Comparison of ENCODE assay signal across 8 mouse cellular contexts in genomic region chr10:87493576-87493975, GRCm38 (mm10). TPM values are rescaled to one million over a fixed set of nuclear protein-coding genes. Genes with fewer than 3 reads are reported as not detected.
DNase-seq lines count a peak whose midpoint lies in the region; ATAC-seq lines count a peak whose summit lies in the region.

Ascl1 (minus strand) TSS chr10:87493660.

- no peak for ATAC-seq in heart, embryonic 14.5 days (ENCODE audit: insufficient number of reproducible peaks, insufficient read depth, low FRiP score, low read depth)
- ATAC-seq in forebrain, embryonic 12.5 days (ENCODE audit: low FRiP score) = peak; percentile 63
- ATAC-seq in liver, embryonic 13.5 days (ENCODE audit: low read depth) = no peak

- H3K27me3 ChIP-seq in heart, embryonic 14.5 days (ENCODE audit: control insufficient read depth, insufficient read depth, low read length) = peaks cover 92% of the 10 kb centered on the region
- H3K27me3 ChIP-seq in forebrain, embryonic 12.5 days = peaks cover 38% of the 10 kb centered on the region
- H3K27me3 ChIP-seq in liver, embryonic 13.5 days = peaks cover 85% of the 10 kb centered on the region

- H3K36me3 ChIP-seq in heart, embryonic 14.5 days (ENCODE audit: control insufficient read depth, insufficient read depth, low read length) = no peaks in the 10 kb centered on the region
- no peaks in the 10 kb centered on the region for H3K36me3 ChIP-seq in forebrain, embryonic 12.5 days (replicated peaks)
- H3K36me3 ChIP-seq in liver, embryonic 13.5 days = no peaks in the 10 kb centered on the region

- H3K4me3 ChIP-seq in heart, embryonic 14.5 days (ENCODE audit: control insufficient read depth in 1 of 2, insufficient read depth in 1 of 2, low read depth in 1 of 2, low read length in 2 of 2) = peak within 1 kb of the TSS; percentile 59 to 61
- H3K4me3 ChIP-seq in forebrain, embryonic 12.5 days (replicated peaks) = peak within 1 kb of the TSS; percentile 91
- H3K4me3 ChIP-seq in liver, embryonic 13.5 days (replicated peaks) = peak within 1 kb of the TSS; percentile 46

- peak within 1 kb of the TSS; percentile 99 for H3K4me2 ChIP-seq in heart, embryonic 14.5 days (ENCODE audit: low read length)
- H3K4me2 ChIP-seq in forebrain, embryonic 12.5 days = peak within 1 kb of the TSS; percentile 77
- peak within 1 kb of the TSS; percentile 66 for H3K4me2 ChIP-seq in liver, embryonic 13.5 days

- no peak for DNase-seq in heart, adult 18-20 months
- DNase-seq in Muller cell, postnatal 12 days (ENCODE audit: inconsistent ontology term) = peak; percentile 68
- no peak for DNase-seq in liver, embryonic 13.5 days
- no peak for DNase-seq in urinary bladder, postnatal 4 days (ENCODE audit: low spot score in 2 of 2)
- no peak for DNase-seq in frontal cortex, postnatal 36 days (ENCODE audit: low spot score in 2 of 2)
- DNase-seq in kidney, postnatal 36 days = no peak

- 1% methylated on average over 32 of the region's 34 CpGs for WGBS in heart, embryonic 14.5 days
- WGBS in forebrain, embryonic 12.5 days = under 1% methylated on average over 30 of the region's 34 CpGs
- 1% methylated on average over 31 of the region's 34 CpGs for WGBS in liver, embryonic 13.5 days (ENCODE audit: insufficient replicate concordance)

- H3K9ac ChIP-seq in heart, embryonic 14.5 days (ENCODE audit: low read length) = peak within 1 kb of the TSS; percentile 50
- peak within 1 kb of the TSS; percentile 96 for H3K9ac ChIP-seq in forebrain, embryonic 12.5 days
- H3K9ac ChIP-seq in liver, embryonic 13.5 days = no peak within 1 kb of the TSS

- peaks cover 0 to 13% of the 10 kb centered on the region in 2 experiments; a peak in 2 of 4 replicates for H3K4me1 ChIP-seq in heart, embryonic 14.5 days (ENCODE audit: control insufficient read depth in 2 of 2, insufficient read depth in 2 of 2, low read length in 2 of 2)
- peaks cover 50% of the 10 kb centered on the region for H3K4me1 ChIP-seq in forebrain, embryonic 12.5 days
- 0 out of 2 replicates have a peak, but pooled peaks cover 4% of the 10 kb centered on the region for H3K4me1 ChIP-seq in liver, embryonic 13.5 days (replicated peaks)

- no peak within 1 kb of the TSS for H3K27ac ChIP-seq in heart, embryonic 14.5 days (replicated peaks in 1 of 2; ENCODE audit: control insufficient read depth in 1 of 2, insufficient read depth in 1 of 2, low read depth in 2 of 2, low read length in 2 of 2)
- peak within 1 kb of the TSS; percentile 96 for H3K27ac ChIP-seq in forebrain, embryonic 12.5 days
- no peak within 1 kb of the TSS for H3K27ac ChIP-seq in liver, embryonic 13.5 days

- no peaks in the 10 kb centered on the region; the same call in 1 of the 2 replicates for H3K9me3 ChIP-seq in heart, embryonic 14.5 days (ENCODE audit: control insufficient read depth, low read length)
- peaks cover 6% of the 10 kb centered on the region; the same call in 1 of the 2 replicates for H3K9me3 ChIP-seq in forebrain, embryonic 12.5 days
- no peaks in the 10 kb centered on the region for H3K9me3 ChIP-seq in liver, embryonic 13.5 days (replicated peaks)

RNA-seq across cellular contexts. Expression of gene Ascl1, which starts in this region (rescaled TPM):
- 0.08 and 0.36 TPM in 2 replicates for polyA plus RNA-seq in heart, embryonic 14.5 days (2014; fragmentation: Nextera tagmentation; extraction: Ambion mirVana)
- not detected for total RNA-seq in heart, adult 18-20 months (2021)
- polyA plus RNA-seq in forebrain, embryonic 12.5 days (2016; fragmentation: Nextera tagmentation; extraction: Ambion mirVana) = 62.3 and 75.3 TPM in 2 replicates
- polyA plus RNA-seq in liver, embryonic 13.5 days (2015; fragmentation: Nextera tagmentation; extraction: Ambion mirVana) = 0.07 TPM in 1 of 2 replicates, not detected in the other

Comparison
In these comparisons a context has a peak if more than half of its experiments do, and no peak if none do; other contexts are left out.
1. RNA of gene Ascl1 (polyA plus RNA-seq): 62.3 to 75.3 TPM in forebrain, embryonic 12.5 days; 0.08 to 0.36 TPM in heart, embryonic 14.5 days and 0.07 TPM in liver, embryonic 13.5 days; every median in the first group is over 10 times any median in the second.
2. Peak in every context shown above with its lines, with median percentiles within 50 percentile points of each other: H3K4me2 ChIP-seq and H3K4me3 ChIP-seq.